Mouse (Mus musculus): ENCODE results near the gene Fndc3b. TPM values are rescaled to one million over a fixed set of nuclear protein-coding genes. Genes with fewer than 3 reads are reported as not detected.

Gene Fndc3b
- polyA plus RNA-seq, 1 experiment from 2014 or later = 11.8 TPM

- ATAC-seq (ENCODE audit: low FRiP score, low TSS enrichment) (no peak), DNase-seq (ENCODE audit: low spot score) (no peak)
- Histone ChIP-seq H3K27ac (replicated peaks) (no peak overlapping the region), H3K36me3 (ENCODE audit: control insufficient read depth, insufficient read depth, low read length) (peaks cover 3% of the 10 kb centered on the region; the same call in 1 of the 2 replicates), H3K4me3 (ENCODE audit: low read depth, low read length) (no peak overlapping the region), H3K9ac (ENCODE audit: low read length) (no peak overlapping the region), H3K4me1 (replicated peaks; ENCODE audit: control insufficient read depth, insufficient read depth) (peaks cover 2% of the 10 kb centered on the region; the same call in 1 of the 2 replicates), H3K27me3 (ENCODE audit: control insufficient read depth, insufficient read depth, low read length) (no peaks in the 10 kb centered on the region), H3K9me3 (ENCODE audit: control insufficient read depth, low read length) (no peaks in the 10 kb centered on the region), H3K4me2 (replicated peaks; ENCODE audit: low read depth) (no peak overlapping the region)
- 76% methylated on average over 4 of the region's 4 CpGs for WGBS
- TF ChIP-seq EP300 (optimal IDR thresholded peaks at IDR 0.05) = no peak
- no peak for TF ChIP-seq CTCF (IDR thresholded peaks at IDR 0.05; ENCODE audit: low read depth)
Observed at GRCm38 (mm10) chr3:27557100-27558004, 153.8 kb downstream of the Fndc3b start.

DNA sequence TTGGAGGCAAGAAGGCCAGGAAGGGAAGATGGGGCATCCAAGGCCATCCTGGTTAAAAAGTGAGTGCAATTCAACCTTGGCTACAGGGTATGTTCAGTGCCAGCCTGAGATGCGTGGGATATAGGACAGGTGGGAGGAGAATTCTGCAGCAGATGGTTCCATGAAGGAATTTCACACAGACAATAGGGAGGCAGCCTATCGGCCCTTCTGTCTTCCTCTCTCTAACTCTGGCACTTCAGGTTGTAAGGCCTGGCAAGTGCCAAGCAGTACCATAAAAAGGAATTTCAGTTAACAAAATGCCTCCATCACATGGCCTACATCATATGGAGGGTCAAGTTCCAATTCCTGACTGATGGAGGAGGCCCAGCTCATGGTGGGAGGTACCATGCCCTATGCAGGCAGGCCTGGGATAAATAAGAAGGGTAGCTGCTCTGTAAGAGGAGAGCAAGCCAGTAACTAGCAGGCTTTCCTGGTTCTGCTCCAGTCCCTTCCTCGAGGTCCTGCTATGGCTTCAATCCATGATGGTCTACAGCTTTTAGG, 155.6 kb downstream of the Fndc3b start:
- Histone ChIP-seq H3K9me3 (ENCODE audit: control insufficient read depth, low read length) (no peaks in the 10 kb centered on the region), H3K36me3 (ENCODE audit: control insufficient read depth, insufficient read depth, low read length) (peaks cover 3% of the 10 kb centered on the region; the same call in 1 of the 2 replicates), H3K27me3 (ENCODE audit: control insufficient read depth, insufficient read depth, low read length) (no peaks in the 10 kb centered on the region), H3K27ac (replicated peaks) (no peak overlapping the region), H3K4me2 (replicated peaks; ENCODE audit: low read depth) (no peak overlapping the region), H3K4me1 (replicated peaks; ENCODE audit: control insufficient read depth, insufficient read depth) (peaks cover 2% of the 10 kb centered on the region; the same call in 1 of the 2 replicates), H3K4me3 (ENCODE audit: low read depth, low read length) (no peak overlapping the region), H3K9ac (ENCODE audit: low read length) (no peak overlapping the region)
- TF ChIP-seq CTCF (IDR thresholded peaks at IDR 0.05; ENCODE audit: low read depth) (no peak), EP300 (optimal IDR thresholded peaks at IDR 0.05) (no peak)
- DNase-seq (ENCODE audit: low spot score) = no peak
- WGBS = 91% methylated on average over 3 of the region's 3 CpGs
- ATAC-seq (ENCODE audit: low FRiP score, low TSS enrichment) = no peak

DNA sequence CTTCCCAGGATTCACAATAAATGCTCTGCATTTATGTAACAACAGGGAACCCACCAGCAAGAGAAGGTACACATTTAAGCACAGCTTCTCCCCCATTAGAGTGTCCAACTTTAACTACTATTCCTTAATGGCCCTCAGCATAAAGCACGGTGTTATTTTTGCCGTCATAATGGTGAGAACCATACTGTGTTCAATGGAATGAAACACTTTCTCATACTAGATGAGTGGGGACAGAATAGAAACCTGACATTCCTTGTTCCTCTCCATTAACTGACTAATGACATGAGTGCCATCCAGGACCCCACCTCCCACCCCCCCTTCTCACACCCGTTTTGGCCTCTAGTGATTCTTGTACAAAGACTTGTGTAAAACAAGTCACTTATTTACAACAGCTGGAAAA, 156.8 kb downstream of the Fndc3b start:
- Histone ChIP-seq H3K4me2 (replicated peaks; ENCODE audit: low read depth) (no peak overlapping the region), H3K27me3 (ENCODE audit: control insufficient read depth, insufficient read depth, low read length) (no peaks in the 10 kb centered on the region), H3K36me3 (ENCODE audit: control insufficient read depth, insufficient read depth, low read length) (peaks cover 3% of the 10 kb centered on the region; the same call in 1 of the 2 replicates), H3K27ac (replicated peaks) (no peak overlapping the region), H3K4me3 (ENCODE audit: low read depth, low read length) (no peak overlapping the region), H3K9me3 (ENCODE audit: control insufficient read depth, low read length) (no peaks in the 10 kb centered on the region), H3K4me1 (replicated peaks; ENCODE audit: control insufficient read depth, insufficient read depth) (0 out of 2 replicates have a peak, but pooled peaks cover 2% of the 10 kb centered on the region), H3K9ac (ENCODE audit: low read length) (no peak overlapping the region)
- TF ChIP-seq EP300 (optimal IDR thresholded peaks at IDR 0.05) (no peak), CTCF (IDR thresholded peaks at IDR 0.05; ENCODE audit: low read depth) (no peak)
- 81% methylated on average over 3 of the region's 3 CpGs for WGBS
- DNase-seq (ENCODE audit: low spot score) (no peak), ATAC-seq (ENCODE audit: low FRiP score, low TSS enrichment) (no peak)

GRCm38 (mm10) chr3:27553781-27554180, 157.3 kb downstream of the Fndc3b start:
- TF ChIP-seq EP300 (optimal IDR thresholded peaks at IDR 0.05) = no peak
- no peak for TF ChIP-seq CTCF (IDR thresholded peaks at IDR 0.05; ENCODE audit: low read depth)
- no peak for DNase-seq (ENCODE audit: low spot score)
- H3K4me3 ChIP-seq (ENCODE audit: low read depth, low read length) = no peak overlapping the region
- H3K9ac ChIP-seq (ENCODE audit: low read length) = no peak overlapping the region
- H3K9me3 ChIP-seq (ENCODE audit: control insufficient read depth, low read length) = no peaks in the 10 kb centered on the region
- 80% methylated on average over 3 of the region's 3 CpGs for WGBS
- H3K4me1 ChIP-seq (replicated peaks; ENCODE audit: control insufficient read depth, insufficient read depth) = 0 out of 2 replicates have a peak, but pooled peaks cover 2% of the 10 kb centered on the region
- no peak overlapping the region for H3K4me2 ChIP-seq (replicated peaks; ENCODE audit: low read depth)
- peaks cover 3% of the 10 kb centered on the region; the same call in 1 of the 2 replicates for H3K36me3 ChIP-seq (ENCODE audit: control insufficient read depth, insufficient read depth, low read length)
- no peaks in the 10 kb centered on the region for H3K27me3 ChIP-seq (ENCODE audit: control insufficient read depth, insufficient read depth, low read length)
- ATAC-seq (ENCODE audit: low FRiP score, low TSS enrichment) = no peak
- H3K27ac ChIP-seq (replicated peaks) = no peak overlapping the region

GRCm38 (mm10) chr3:27551005-27551404, 160.1 kb downstream of the Fndc3b start:
- Histone ChIP-seq H3K27me3 (ENCODE audit: control insufficient read depth, insufficient read depth, low read length) (no peaks in the 10 kb centered on the region), H3K9me3 (ENCODE audit: control insufficient read depth, low read length) (no peaks in the 10 kb centered on the region), H3K4me1 (replicated peaks; ENCODE audit: control insufficient read depth, insufficient read depth) (no peaks in the 10 kb centered on the region), H3K4me2 (replicated peaks; ENCODE audit: low read depth) (no peak overlapping the region), H3K9ac (ENCODE audit: low read length) (no peak overlapping the region), H3K4me3 (ENCODE audit: low read depth, low read length) (no peak overlapping the region), H3K27ac (replicated peaks) (no peak overlapping the region), H3K36me3 (ENCODE audit: control insufficient read depth, insufficient read depth, low read length) (peaks cover 3% of the 10 kb centered on the region; the same call in 1 of the 2 replicates)
- peak; percentile 43 for DNase-seq (ENCODE audit: low spot score)
- peak; percentile 75; the same call in 1 of the 2 replicates for ATAC-seq (ENCODE audit: low FRiP score, low TSS enrichment)
- 79% methylated on average over 3 of the region's 3 CpGs for WGBS
- no peak for TF ChIP-seq CTCF (IDR thresholded peaks at IDR 0.05; ENCODE audit: low read depth)
- TF ChIP-seq EP300 (optimal IDR thresholded peaks at IDR 0.05) = no peak
